Mouse (Mus musculus): ENCODE data around the gene Tgoln1. TPM values are rescaled to one million over a fixed set of nuclear protein-coding genes. Genes with fewer than 3 reads are reported as not detected.

Tgoln1 gene
- polyA plus RNA-seq, 1 experiment, result 2.9 TPM

GRCm38 (mm10) chr6:72634311-72634710, 17.5 kb upstream of the Tgoln1 start:
- TF ChIP-seq FLI1 (IDR thresholded peaks at IDR 0.05; ENCODE audit: low read length), result no peak
- TF ChIP-seq GATA1 (IDR thresholded peaks at IDR 0.05; ENCODE audit: borderline replicate concordance, low read length), result no peak

DNA sequence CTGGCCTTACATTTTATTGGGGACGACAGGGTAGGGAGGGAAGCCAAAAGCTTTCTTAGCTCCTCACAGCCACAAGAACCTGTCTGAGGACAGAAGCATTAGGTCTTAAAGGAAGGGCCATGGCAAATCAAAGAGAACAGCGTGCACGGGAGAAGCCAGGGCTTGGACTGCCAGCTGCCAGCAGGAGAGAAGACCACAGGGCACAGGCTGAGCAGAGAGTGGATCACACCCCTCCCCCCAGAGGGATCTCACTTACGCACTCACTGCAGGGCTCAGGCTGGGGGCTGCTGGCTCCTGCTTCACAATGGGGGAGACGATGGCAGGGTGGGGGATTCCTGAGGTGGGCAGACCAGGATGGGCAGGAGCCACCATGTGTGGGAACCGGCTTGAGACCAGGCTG, 14.9 kb upstream of the Tgoln1 start:
- peaks cover 30% of the 10 kb centered on the region for H3K27me3 ChIP-seq (replicated peaks)
- TF ChIP-seq GATA1 (IDR thresholded peaks at IDR 0.05; ENCODE audit: borderline replicate concordance, low read length) (no peak), FLI1 (IDR thresholded peaks at IDR 0.05; ENCODE audit: low read length) (no peak)
- H3K9me3 ChIP-seq, result no peaks in the 10 kb centered on the region
- H3K4me3 ChIP-seq (replicated peaks), result no peak overlapping the region
- peaks cover 46% of the 10 kb centered on the region for H3K4me1 ChIP-seq
- no peaks in the 10 kb centered on the region for H3K36me3 ChIP-seq (replicated peaks; ENCODE audit: low read length)

More at GRCm38 (mm10) chr6:72634311-72634710, 17.5 kb upstream of the Tgoln1 start:
- Histone ChIP-seq H3K27me3 (replicated peaks) (peaks cover 32% of the 10 kb centered on the region), H3K36me3 (replicated peaks; ENCODE audit: low read length) (no peaks in the 10 kb centered on the region), H3K9me3 (no peaks in the 10 kb centered on the region), H3K4me3 (replicated peaks) (no peak overlapping the region), H3K4me1 (peaks cover 29% of the 10 kb centered on the region)

- TF ChIP-seq GATA1 (IDR thresholded peaks at IDR 0.05; ENCODE audit: borderline replicate concordance, low read length), result no peak
- no peak for TF ChIP-seq FLI1 (IDR thresholded peaks at IDR 0.05; ENCODE audit: low read length)
- peaks cover 42% of the 10 kb centered on the region for H3K4me1 ChIP-seq
- H3K9me3 ChIP-seq, result no peaks in the 10 kb centered on the region
- H3K36me3 ChIP-seq (replicated peaks; ENCODE audit: low read length), result no peaks in the 10 kb centered on the region
- H3K4me3 ChIP-seq (replicated peaks), result no peak overlapping the region
- H3K27me3 ChIP-seq (replicated peaks), result peaks cover 32% of the 10 kb centered on the region
Observed at GRCm38 (mm10) chr6:72630961-72631360, 14.2 kb upstream of the Tgoln1 start.

DNA sequence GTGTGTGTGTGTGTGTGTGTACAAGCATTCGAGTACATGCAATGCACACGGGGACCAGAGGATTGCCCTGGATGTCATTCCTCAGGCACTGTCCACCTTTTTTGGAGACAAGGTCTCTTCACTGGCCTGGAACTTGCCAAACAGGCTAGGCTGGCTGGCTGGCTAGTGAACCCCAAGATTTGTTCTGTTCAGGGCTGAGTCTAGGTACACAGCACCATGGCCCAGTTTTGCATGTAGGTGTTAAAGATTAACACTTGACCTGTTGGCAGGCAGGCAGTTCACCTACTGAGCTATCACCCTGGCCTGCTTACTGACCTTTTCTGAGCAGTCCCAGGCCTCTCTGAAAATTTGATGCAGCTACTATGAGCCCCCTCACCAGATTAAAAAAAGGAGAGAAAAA, 13.6 kb upstream of the Tgoln1 start:
- Histone ChIP-seq H3K4me1 (peaks cover 41% of the 10 kb centered on the region), H3K9me3 (no peaks in the 10 kb centered on the region), H3K27me3 (replicated peaks) (peaks cover 32% of the 10 kb centered on the region), H3K36me3 (replicated peaks; ENCODE audit: low read length) (no peaks in the 10 kb centered on the region), H3K4me3 (replicated peaks) (no peak overlapping the region)
- TF ChIP-seq GATA1 (IDR thresholded peaks at IDR 0.05; ENCODE audit: borderline replicate concordance, low read length) (no peak), FLI1 (IDR thresholded peaks at IDR 0.05; ENCODE audit: low read length) (no peak)

GRCm38 (mm10) chr6:72627276-72627675, 10.5 kb upstream of the Tgoln1 start:
- Histone ChIP-seq H3K27me3 (replicated peaks) (peaks cover 24% of the 10 kb centered on the region), H3K4me3 (replicated peaks) (no peak overlapping the region), H3K9me3 (no peaks in the 10 kb centered on the region), H3K36me3 (replicated peaks; ENCODE audit: low read length) (no peaks in the 10 kb centered on the region), H3K4me1 (peaks cover 32% of the 10 kb centered on the region)
- no peak for TF ChIP-seq GATA1 (IDR thresholded peaks at IDR 0.05; ENCODE audit: borderline replicate concordance, low read length)
- no peak for TF ChIP-seq FLI1 (IDR thresholded peaks at IDR 0.05; ENCODE audit: low read length)

DNA sequence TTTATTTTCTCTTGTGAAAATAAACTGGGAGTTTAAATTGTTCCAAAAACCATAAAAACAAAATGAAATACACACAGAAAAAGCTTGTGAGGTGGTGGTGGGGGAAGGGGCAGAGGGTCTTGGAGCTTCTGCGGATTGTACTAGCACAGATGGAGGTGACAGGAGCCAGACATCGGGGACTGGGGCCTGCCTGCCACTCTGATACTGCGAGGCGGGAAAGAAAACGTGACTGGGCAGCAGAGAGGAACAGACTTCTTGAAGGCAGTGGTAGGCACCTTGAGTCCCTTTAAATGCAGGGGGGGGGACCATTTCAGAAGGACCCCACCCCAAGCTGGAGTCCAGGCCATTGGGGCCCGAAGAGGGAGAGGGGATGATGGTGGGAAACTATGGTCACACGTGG, 9.6 kb upstream of the Tgoln1 start:
- H3K4me3 ChIP-seq (replicated peaks), result no peak overlapping the region
- H3K4me1 ChIP-seq, result peaks cover 30% of the 10 kb centered on the region
- no peaks in the 10 kb centered on the region for H3K9me3 ChIP-seq
- H3K27me3 ChIP-seq (replicated peaks), result peaks cover 16% of the 10 kb centered on the region
- TF ChIP-seq GATA1 (IDR thresholded peaks at IDR 0.05; ENCODE audit: borderline replicate concordance, low read length) (no peak), FLI1 (IDR thresholded peaks at IDR 0.05; ENCODE audit: low read length) (no peak)
- no peaks in the 10 kb centered on the region for H3K36me3 ChIP-seq (replicated peaks; ENCODE audit: low read length)

DNA sequence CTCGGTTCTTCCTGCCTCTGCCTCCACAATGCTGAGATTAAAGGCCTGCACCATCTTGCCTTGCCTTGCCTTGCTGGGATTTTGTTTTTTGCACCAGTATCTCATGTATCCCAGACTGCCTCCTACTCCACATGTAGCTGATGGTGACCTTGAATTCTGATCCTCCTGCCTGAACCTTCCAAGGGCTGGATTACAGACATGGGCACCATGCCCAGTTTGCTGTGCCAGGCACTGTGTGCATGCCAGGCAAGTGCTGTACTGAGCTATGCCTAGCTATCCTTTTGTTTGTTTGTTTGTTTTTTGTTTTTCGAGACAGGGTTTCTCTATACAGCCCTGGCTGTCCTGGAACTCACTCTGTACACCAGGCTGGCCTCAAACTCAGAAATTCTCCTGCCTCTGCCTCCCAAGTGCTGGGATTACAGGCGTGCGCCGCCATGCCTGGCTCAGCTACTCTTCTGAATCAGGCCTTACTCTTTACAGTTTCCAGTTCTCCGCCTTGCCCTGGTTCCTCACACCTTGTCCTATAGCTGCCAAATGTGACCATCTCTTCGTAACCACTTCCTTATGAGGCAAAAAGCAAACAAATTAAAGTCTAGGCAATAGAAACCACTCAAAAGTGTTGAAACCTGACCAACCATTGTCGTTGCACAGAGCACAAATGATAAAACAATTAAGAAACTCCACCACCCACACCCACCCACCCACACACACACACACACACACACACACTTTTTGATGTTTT, 7.0 kb upstream of the Tgoln1 start:
- peaks cover 2% of the 10 kb centered on the region for H3K27me3 ChIP-seq (replicated peaks)
- H3K36me3 ChIP-seq (replicated peaks; ENCODE audit: low read length), result no peaks in the 10 kb centered on the region
- no peak overlapping the region for H3K4me3 ChIP-seq (replicated peaks)
- H3K4me1 ChIP-seq, result peaks cover 46% of the 10 kb centered on the region
- TF ChIP-seq FLI1 (IDR thresholded peaks at IDR 0.05; ENCODE audit: low read length), result no peak
- H3K9me3 ChIP-seq, result no peaks in the 10 kb centered on the region

DNA sequence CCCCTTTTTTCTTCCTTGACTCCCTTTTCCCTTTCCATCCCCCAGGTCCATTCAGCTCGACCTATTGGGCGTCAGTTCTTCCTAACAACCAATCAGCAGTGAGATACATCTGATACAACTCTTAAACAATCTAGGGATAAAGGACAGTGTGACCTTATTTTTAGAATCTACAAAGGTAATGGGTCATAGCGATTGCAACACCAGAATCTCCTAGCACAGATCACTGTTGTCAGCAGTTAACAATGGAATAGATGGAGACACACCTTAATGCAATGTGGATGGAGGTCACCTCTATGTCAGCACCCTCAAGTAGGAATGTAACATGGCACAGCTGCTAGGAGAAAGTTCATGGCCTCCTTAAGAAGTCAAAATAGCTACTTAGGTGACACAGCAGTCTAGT, 6.1 kb upstream of the Tgoln1 start:
- peaks cover 2% of the 10 kb centered on the region for H3K27me3 ChIP-seq (replicated peaks)
- H3K4me3 ChIP-seq (replicated peaks), result no peak overlapping the region
- no peaks in the 10 kb centered on the region for H3K9me3 ChIP-seq
- H3K36me3 ChIP-seq (replicated peaks; ENCODE audit: low read length), result no peaks in the 10 kb centered on the region
- TF ChIP-seq FLI1 (IDR thresholded peaks at IDR 0.05; ENCODE audit: low read length) (no peak), GATA1 (IDR thresholded peaks at IDR 0.05; ENCODE audit: borderline replicate concordance, low read length) (no peak)
- peaks cover 49% of the 10 kb centered on the region for H3K4me1 ChIP-seq

DNA sequence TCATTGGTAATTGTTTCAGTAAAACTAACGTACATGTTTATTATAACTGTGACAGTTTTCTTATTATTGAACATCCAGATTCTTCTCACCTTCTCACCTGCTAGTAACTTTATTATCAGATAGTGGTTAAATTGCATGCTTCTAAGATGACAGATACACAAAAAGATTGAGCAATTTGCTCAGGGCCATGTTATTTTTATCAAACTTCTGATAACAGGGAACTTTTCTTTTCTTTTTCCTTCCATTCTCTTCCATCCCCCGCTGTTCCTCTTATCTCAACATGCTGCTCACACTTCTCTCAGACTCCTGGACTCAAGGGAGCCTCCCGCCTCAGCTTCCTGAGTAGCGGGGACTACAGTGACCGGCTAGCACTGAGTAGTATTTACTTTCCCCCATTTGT, 4.1 kb upstream of the Tgoln1 start:
- H3K36me3 ChIP-seq (replicated peaks; ENCODE audit: low read length), result no peaks in the 10 kb centered on the region
- no peaks in the 10 kb centered on the region for H3K9me3 ChIP-seq
- no peaks in the 10 kb centered on the region for H3K27me3 ChIP-seq (replicated peaks)
- H3K4me1 ChIP-seq, result peaks cover 43% of the 10 kb centered on the region
- TF ChIP-seq GATA1 (IDR thresholded peaks at IDR 0.05; ENCODE audit: borderline replicate concordance, low read length), result no peak
- no peak for TF ChIP-seq FLI1 (IDR thresholded peaks at IDR 0.05; ENCODE audit: low read length)
- no peak overlapping the region for H3K4me3 ChIP-seq (replicated peaks)

- H3K27me3 ChIP-seq (replicated peaks), result no peaks in the 10 kb centered on the region
- H3K36me3 ChIP-seq (replicated peaks; ENCODE audit: low read length), result peaks cover 8% of the 10 kb centered on the region
- peak overlapping the region; percentile 10 for H3K4me3 ChIP-seq (replicated peaks)
- H3K4me1 ChIP-seq, result peaks cover 52% of the 10 kb centered on the region
- H3K9me3 ChIP-seq, result no peaks in the 10 kb centered on the region
- TF ChIP-seq GATA1 (IDR thresholded peaks at IDR 0.05; ENCODE audit: borderline replicate concordance, low read length) (no peak), FLI1 (IDR thresholded peaks at IDR 0.05; ENCODE audit: low read length) (no peak)
Observed at GRCm38 (mm10) chr6:72619734-72620532, 3.1 kb upstream of the Tgoln1 start.
